ENCODE assay signal across 19 mouse cellular contexts in the genomic region with DNA sequence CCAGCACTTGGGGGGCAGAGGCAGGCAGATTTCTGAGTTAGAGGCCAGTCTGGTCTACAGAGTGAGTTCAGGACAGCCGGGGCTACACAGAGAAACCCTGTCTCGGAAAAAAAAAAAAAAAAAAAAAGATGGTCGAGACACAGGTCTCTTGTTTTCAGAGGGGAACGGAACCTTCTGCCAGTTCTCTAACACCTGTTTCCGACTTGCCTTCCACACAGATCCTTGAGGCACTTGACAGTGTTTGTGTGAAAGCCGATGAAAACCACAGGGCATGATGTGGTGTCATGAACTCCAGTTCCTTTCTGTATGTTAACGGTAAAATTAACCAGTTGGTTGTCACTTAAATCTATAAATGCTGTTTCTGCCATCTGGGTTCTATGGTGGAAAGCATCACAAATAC. TPM values are rescaled to one million over a fixed set of nuclear protein-coding genes. Genes with fewer than 3 reads are reported as not detected.
DNase-seq lines count a peak whose midpoint lies in the region; ATAC-seq and TF ChIP-seq lines count a peak whose summit lies in the region.
"Had no signal": no experiment of that assay in that cellular context is flagged by ENCODE, and none has a peak within 500 bp of the region (broad histone marks: within the 10 kb centered on the region; RNA-seq: fewer than 3 reads in every experiment).

No protein-coding gene starts in this region.

- TF ChIP-seq CTCF in spleen, adult 2 months (IDR thresholded peaks at IDR 0.05; ENCODE audit: extremely low read depth, insufficient read depth, insufficient read length, insufficient replicate concordance), result no peak
- TF ChIP-seq CTCF in intestine, postnatal 0 days (IDR thresholded peaks at IDR 0.05; ENCODE audit: low read depth), result no peak
- no peak for TF ChIP-seq CTCF in liver, postnatal 0 days (IDR thresholded peaks at IDR 0.05; ENCODE audit: low read depth)

- TF ChIP-seq EP300 in liver, postnatal 0 days (IDR thresholded peaks at IDR 0.05; ENCODE audit: low read depth), result no peak

- no peak overlapping the region for H3K4me2 ChIP-seq in intestine, postnatal 0 days (replicated peaks; ENCODE audit: low read depth)
- no peak overlapping the region for H3K4me2 ChIP-seq in liver, postnatal 0 days (ENCODE audit: low read depth, low read length)
- H3K4me2 ChIP-seq: hindbrain, embryonic 13.5 days; liver, embryonic 13.5 days; neural tube, embryonic 15.5 days had no signal

- ATAC-seq in intestine, postnatal 0 days, result no peak
- ATAC-seq in liver, postnatal 0 days, result no peak
- ATAC-seq: forebrain, postnatal 0 days; Patski had no signal

- no peaks in the 10 kb centered on the region for H3K9me3 ChIP-seq in embryonic facial prominence, embryonic 10.5 days
- H3K9me3 ChIP-seq in intestine, postnatal 0 days (ENCODE audit: control insufficient read depth), result no peaks in the 10 kb centered on the region
- H3K9me3 ChIP-seq in liver, postnatal 0 days (ENCODE audit: low read length), result no peaks in the 10 kb centered on the region
- H3K9me3 ChIP-seq: hindbrain, embryonic 13.5 days; liver, embryonic 13.5 days; neural tube, embryonic 15.5 days had no signal

- no peak overlapping the region for H3K4me3 ChIP-seq in spleen, adult 2 months (ENCODE audit: extremely low read depth, insufficient read depth, insufficient read length)
- no peak overlapping the region for H3K4me3 ChIP-seq in embryonic facial prominence, embryonic 10.5 days
- no peak overlapping the region for H3K4me3 ChIP-seq in intestine, postnatal 0 days (ENCODE audit: low read depth, low read length)
- no peak overlapping the region for H3K4me3 ChIP-seq in liver, postnatal 0 days (ENCODE audit: low read depth, low read length)
- H3K4me3 ChIP-seq: erythroblast, embryonic 14.5 days; hindbrain, embryonic 13.5 days; liver, embryonic 13.5 days; neural tube, embryonic 15.5 days had no signal

- H3K27me3 ChIP-seq in spleen, adult 2 months (ENCODE audit: control insufficient read depth, insufficient read depth, low read length), result no peaks in the 10 kb centered on the region
- no peaks in the 10 kb centered on the region for H3K27me3 ChIP-seq in embryonic facial prominence, embryonic 10.5 days (replicated peaks; ENCODE audit: low read depth, poor library complexity, severe bottlenecking)
- H3K27me3 ChIP-seq in intestine, postnatal 0 days (replicated peaks; ENCODE audit: control insufficient read depth, insufficient read depth, low read length), result no peaks in the 10 kb centered on the region
- H3K27me3 ChIP-seq in liver, postnatal 0 days (ENCODE audit: insufficient read depth, low read length), result no peaks in the 10 kb centered on the region
- H3K27me3 ChIP-seq: hindbrain, embryonic 13.5 days; liver, embryonic 13.5 days; neural tube, embryonic 15.5 days; Patski had no signal

- no peak overlapping the region for H3K9ac ChIP-seq in intestine, postnatal 0 days (ENCODE audit: low read depth, low read length)
- no peak overlapping the region for H3K9ac ChIP-seq in liver, postnatal 0 days (replicated peaks)
- H3K9ac ChIP-seq: forebrain, postnatal 0 days; hindbrain, embryonic 13.5 days; neural tube, embryonic 15.5 days had no signal

- H3K4me1 ChIP-seq in spleen, adult 2 months (ENCODE audit: control insufficient read depth, insufficient read depth, insufficient read length), result peaks cover 26% of the 10 kb centered on the region
- H3K4me1 ChIP-seq in embryonic facial prominence, embryonic 10.5 days, result peaks cover 33% of the 10 kb centered on the region
- peaks cover 3% of the 10 kb centered on the region for H3K4me1 ChIP-seq in intestine, postnatal 0 days (replicated peaks; ENCODE audit: control insufficient read depth, insufficient read depth, low read length)
- H3K4me1 ChIP-seq in liver, postnatal 0 days (ENCODE audit: insufficient read depth), result peaks cover 40% of the 10 kb centered on the region

- no peak for TF ChIP-seq POLR2A in spleen, adult 2 months (IDR thresholded peaks at IDR 0.05; ENCODE audit: low read depth, low read length)

- WGBS in spleen, adult 2 months, result 6% methylated on average over 7 of the region's 7 CpGs
- 70% methylated on average over 7 of the region's 7 CpGs for WGBS in embryonic facial prominence, embryonic 10.5 days
- WGBS in intestine, postnatal 0 days, result 66% methylated on average over 7 of the region's 7 CpGs
- 53% methylated on average over 7 of the region's 7 CpGs for WGBS in liver, postnatal 0 days (ENCODE audit: insufficient replicate concordance)

- peak in 1 of 2 experiments; percentile 59 for DNase-seq in spleen, adult 2 months (ENCODE audit: low read depth in 1 of 2, low spot score in 2 of 2)
- DNase-seq in spleen, postnatal 14 days (ENCODE audit: low spot score in 2 of 2), result no peak
- DNase-seq in embryonic facial prominence, embryonic 10.5 days (ENCODE audit: low spot score), result peak; percentile 5
- peak; percentile 37 to 38 for DNase-seq in natural killer cell, adult 2 months (ENCODE audit: low spot score in 2 of 2)
- peak; percentile 53 for DNase-seq in thymus, postnatal 4 days
- no peak for DNase-seq in urinary bladder, postnatal 4 days (ENCODE audit: low spot score in 2 of 2)
- DNase-seq in liver, postnatal 0 days, result no peak
- DNase-seq: adrenal gland, adult 2 months; cerebellum, adult 9-11 months; forebrain, postnatal 0 days; kidney, adult 8-10 months; layer of hippocampus, adult 9-11 months; liver, embryonic 13.5 days; lung, postnatal 10 days had no signal

- no peaks in the 10 kb centered on the region for H3K36me3 ChIP-seq in spleen, adult 2 months (ENCODE audit: control insufficient read depth, insufficient read depth, low read length)
- peaks cover 22% of the 10 kb centered on the region for H3K36me3 ChIP-seq in embryonic facial prominence, embryonic 10.5 days (replicated peaks)
- H3K36me3 ChIP-seq in intestine, postnatal 0 days (ENCODE audit: control insufficient read depth, insufficient read depth), result no peaks in the 10 kb centered on the region
- peaks cover 21% of the 10 kb centered on the region for H3K36me3 ChIP-seq in liver, postnatal 0 days (replicated peaks; ENCODE audit: insufficient read depth, low read length)

- H3K27ac ChIP-seq in spleen, adult 2 months (ENCODE audit: insufficient read depth, low read length), result peak overlapping the region; percentile 63
- no peak overlapping the region for H3K27ac ChIP-seq in embryonic facial prominence, embryonic 10.5 days (replicated peaks)
- H3K27ac ChIP-seq in intestine, postnatal 0 days (ENCODE audit: low read depth, low read length), result no peak overlapping the region
- H3K27ac ChIP-seq in liver, postnatal 0 days (ENCODE audit: low read depth), result no peak overlapping the region; the same call in 1 of the 2 replicates
- H3K27ac ChIP-seq: hindbrain, embryonic 13.5 days; liver, embryonic 13.5 days; neural tube, embryonic 15.5 days had no signal

RNA-seq across cellular contexts. Expression of gene Tapt1, which starts 6.0 kb away (rescaled TPM):
- 22.2 and 27.4 TPM in 2 replicates for polyA plus RNA-seq in spleen, adult 2 months (2012; rRNA removed)
- 23.0 and 25.5 TPM in 2 replicates for polyA plus RNA-seq in embryonic facial prominence, embryonic 10.5 days (2016; fragmentation: Nextera tagmentation; extraction: Ambion mirVana)
- 14.1 TPM in 2 replicates for polyA plus RNA-seq in intestine, postnatal 0 days (2015; fragmentation: Nextera tagmentation; extraction: Ambion mirVana)
- polyA plus RNA-seq in liver, postnatal 0 days (2015; fragmentation: Nextera tagmentation; extraction: Ambion mirVana), result 29.8 and 33.3 TPM in 2 replicates

Comparison
In these comparisons a context has a peak if more than half of its experiments do, and no peak if none do; other contexts are left out.
1. DNase-seq: peak in embryonic facial prominence, embryonic 10.5 days (single experiment), natural killer cell, adult 2 months (2 of 2) and thymus, postnatal 4 days (single experiment); none in spleen, postnatal 14 days (0 of 2), urinary bladder, postnatal 4 days (0 of 2) and liver, postnatal 0 days (single experiment).